Mouse (Mus musculus) lung, postnatal 4 days (tissue): ENCODE measurements at regions not wholly inside any gene's neighbourhood (a gene's known extent, or its start where the extent isn't known, plus 50 kb on each side); places are given as distances from the start of the nearest gene placed in this dataset.

Experiments used
- DNase-seq, 2 experiments: peaks; one replicate each; pipeline ENCODE4 v3.0.0; 2021

- DNase-seq: no peak
Observed at GRCm38 (mm10) chr10:111746067-111746878, 226.2 kb upstream of the Krr1 start.

GRCm38 (mm10) chr10:111746879-111747477, 225.5 kb upstream of the Krr1 start:
- no peak for DNase-seq

GRCm38 (mm10) chr10:111748482-111748881, 224.0 kb upstream of the Krr1 start:
- DNase-seq: no peak

- no peak for DNase-seq
Observed at GRCm38 (mm10) chr10:111753646-111754045, 218.8 kb upstream of the Krr1 start.

- no peak for DNase-seq
Observed at GRCm38 (mm10) chr10:111755964-111756363, 216.5 kb upstream of the Krr1 start.

- DNase-seq: no peak
Observed at GRCm38 (mm10) chr10:111756528-111756927, 215.9 kb upstream of the Krr1 start.

GRCm38 (mm10) chr10:111757689-111758088, 214.8 kb upstream of the Krr1 start:
- no peak for DNase-seq

GRCm38 (mm10) chr10:111759505-111759904, 213.0 kb upstream of the Krr1 start:
- DNase-seq: no peak

- no peak for DNase-seq
Observed at GRCm38 (mm10) chr10:111762751-111763528, 209.5 kb upstream of the Krr1 start.

- no peak for DNase-seq
Observed at GRCm38 (mm10) chr10:111767011-111767720, 205.3 kb upstream of the Krr1 start.

GRCm38 (mm10) chr10:111767813-111768455, 204.5 kb upstream of the Krr1 start:
- peak; percentile 63 to 92 for DNase-seq

GRCm38 (mm10) chr10:111769486-111770002, 202.9 kb upstream of the Krr1 start:
- DNase-seq: no peak

- no peak for DNase-seq
Observed at GRCm38 (mm10) chr10:111770027-111770426, 202.4 kb upstream of the Krr1 start.

- no peak for DNase-seq
Observed at GRCm38 (mm10) chr10:111771010-111771409, 201.5 kb upstream of the Krr1 start.

- no peak for DNase-seq
Observed at GRCm38 (mm10) chr10:111777559-111777958, 194.9 kb upstream of the Krr1 start.

- no peak for DNase-seq
Observed at GRCm38 (mm10) chr10:111778111-111778510, 194.4 kb upstream of the Krr1 start.

- DNase-seq: no peak
Observed at GRCm38 (mm10) chr10:111779956-111780355, 192.5 kb upstream of the Krr1 start.

- peak in 1 of 2 experiments; percentile 44 for DNase-seq
Observed at GRCm38 (mm10) chr10:111782195-111782810, 190.2 kb upstream of the Krr1 start.

- no peak for DNase-seq
Observed at GRCm38 (mm10) chr10:111783496-111783895, 189.0 kb upstream of the Krr1 start.

GRCm38 (mm10) chr10:111784065-111784853, 188.2 kb upstream of the Krr1 start:
- DNase-seq: peak; percentile 38 to 64

GRCm38 (mm10) chr10:111787175-111787574, 185.3 kb upstream of the Krr1 start:
- no peak for DNase-seq
